Mouse (Mus musculus) adrenal gland (tissue): ENCODE measurements around the gene Taf5.

Source experiments
- intact Hi-C: fragments of 180-260 bp; cut with DNase I; formaldehyde crosslinking; loops from one replicate; pipeline ENCODE4 v1.15.1; 2025
- long read RNA-seq, 2 experiments: library from polyadenylated mRNA; unstranded; transcript quantifications; one replicate each; pipeline ENCODE4 v2.0.0; 2020; ENCODE audit warnings: borderline replicate concordance in 1 of 2; ENCODE audit not compliant: insufficient replicate concordance in 1 of 2

Gene Taf5
- long read RNA-seq, experiment 1, result 0 reads
- long read RNA-seq, experiment 2, partial matches to known transcripts, result 2 of 2 reads
- long read RNA-seq, experiment 2, other reads (novel, unspliced or antisense), result 0 of 2 reads

- intact Hi-C loops, result loop anchor here (5.0 kb wide), 1 partner anchor 100 kb away; no protein-coding TSS in a partner anchor
Measured at GRCm38 (mm10) chr19:47067096-47067882, at the start of gene Taf5. Taf5 (plus strand) TSS chr19:47067746.

- intact Hi-C loops, result no loop called here
Measured at GRCm38 (mm10) chr19:47017831-47018230, 49.7 kb upstream of the Taf5 start.

- intact Hi-C loops, result no loop called here
Measured at GRCm38 (mm10) chr19:47018330-47018729, 49.2 kb upstream of the Taf5 start.

- intact Hi-C loops, result no loop called here
Measured at GRCm38 (mm10) chr19:47019326-47019725, 48.2 kb upstream of the Taf5 start.

DNA sequence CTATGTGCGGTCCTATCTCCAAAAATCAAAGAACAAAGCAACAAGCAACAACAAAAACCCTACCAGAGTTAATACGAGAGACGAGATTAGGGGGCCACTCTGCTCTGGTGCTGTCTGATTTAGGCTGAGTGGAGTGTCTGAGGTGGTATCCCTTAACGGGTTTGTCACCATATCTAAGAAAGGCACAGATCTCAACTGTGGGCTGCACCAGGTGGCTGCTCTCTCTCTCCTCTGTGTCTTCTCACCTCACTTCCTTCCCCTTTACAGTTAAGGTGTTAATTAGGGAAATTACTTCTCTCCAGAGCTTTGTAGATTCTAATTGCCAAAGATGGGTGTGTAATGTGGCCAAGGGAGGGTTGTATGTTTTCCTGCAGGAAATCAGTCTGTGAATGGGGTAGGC, 44.8 kb upstream of the Taf5 start:
- intact Hi-C loops, result no loop called here

GRCm38 (mm10) chr19:47023546-47023945, 44.0 kb upstream of the Taf5 start:
- intact Hi-C loops, result no loop called here

DNA sequence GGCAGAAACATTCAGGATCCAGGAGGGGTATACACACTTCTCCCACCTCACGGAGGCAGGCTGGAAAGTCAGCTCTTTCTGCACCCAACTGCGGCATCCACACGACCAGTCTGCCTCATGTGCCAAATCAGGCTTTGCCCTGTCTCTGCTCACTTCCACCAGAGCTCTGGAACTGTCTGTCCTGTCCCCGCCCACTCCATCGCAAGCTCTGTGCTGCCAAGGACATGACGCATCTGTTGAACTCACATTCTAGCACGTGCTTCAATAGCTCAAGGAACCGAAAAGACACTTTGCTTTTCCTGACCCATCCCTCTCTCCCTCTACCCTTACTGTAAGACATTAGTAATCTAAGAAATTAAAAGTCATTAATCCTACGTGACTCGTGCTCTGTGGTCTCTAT, 42.6 kb upstream of the Taf5 start:
- intact Hi-C loops, result no loop called here

- intact Hi-C loops, result no loop called here
Measured at GRCm38 (mm10) chr19:47026513-47026912, 41.0 kb upstream of the Taf5 start.

DNA sequence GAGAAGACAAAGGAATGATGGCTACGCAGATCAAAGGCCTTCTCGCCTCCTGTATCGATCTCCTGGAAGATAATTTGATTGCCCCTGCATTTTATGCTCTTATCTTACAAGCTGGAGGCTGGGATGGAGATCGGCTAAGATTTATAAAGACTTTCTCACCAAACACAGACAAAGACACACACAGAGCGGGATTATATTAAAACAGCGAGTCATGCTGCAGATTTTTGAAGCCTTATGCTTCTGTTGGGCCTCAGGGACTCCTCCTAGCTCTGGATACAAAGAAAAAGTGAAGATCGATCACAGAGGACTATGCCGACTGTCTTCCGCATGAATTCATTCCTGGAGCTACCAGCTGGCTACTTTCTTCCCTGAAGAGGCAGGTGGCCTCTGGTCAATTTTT, 37.8 kb upstream of the Taf5 start:
- intact Hi-C loops, result no loop called here

- intact Hi-C loops, result no loop called here
Measured at GRCm38 (mm10) chr19:47031770-47032169, 35.8 kb upstream of the Taf5 start.

DNA sequence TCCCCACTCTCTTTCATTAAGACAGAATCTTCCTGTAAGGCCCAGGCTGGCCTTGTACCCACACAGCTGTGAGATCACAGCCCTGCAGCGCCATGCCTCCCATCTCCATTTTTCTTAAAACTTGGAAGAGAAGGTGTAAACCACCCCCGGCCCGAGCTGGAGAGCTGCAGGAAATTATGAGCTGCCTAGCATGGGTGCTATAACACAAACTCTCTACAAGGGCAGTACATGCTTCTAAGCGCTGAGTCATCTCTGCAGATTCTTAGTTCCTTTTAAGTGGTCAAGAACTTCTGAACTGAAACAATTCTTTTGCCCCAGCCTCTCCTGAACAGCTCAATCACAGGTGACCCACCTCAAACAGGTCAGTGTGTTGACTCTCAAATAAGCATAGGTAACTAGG, 32.6 kb upstream of the Taf5 start:
- intact Hi-C loops, result no loop called here

DNA sequence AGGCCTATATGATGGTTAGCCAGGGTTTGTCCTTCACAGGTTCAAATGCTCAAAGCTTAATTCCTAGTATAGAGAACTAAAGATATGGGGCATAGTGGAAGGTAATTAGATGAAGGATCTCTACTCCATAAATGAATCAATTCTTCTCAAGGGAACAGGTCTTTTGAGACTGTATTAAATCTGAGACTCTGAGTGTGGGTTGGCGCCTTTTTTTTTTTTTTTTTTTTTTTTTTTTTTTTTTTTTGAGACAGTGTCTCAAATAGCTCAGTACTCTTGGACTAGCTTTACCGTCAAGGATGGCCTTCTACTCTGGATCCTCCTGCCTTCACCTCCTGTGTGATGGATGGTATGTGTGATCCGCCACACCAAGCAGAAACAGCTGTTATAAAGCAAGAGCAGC, 30.9 kb upstream of the Taf5 start:
- intact Hi-C loops, result no loop called here

DNA sequence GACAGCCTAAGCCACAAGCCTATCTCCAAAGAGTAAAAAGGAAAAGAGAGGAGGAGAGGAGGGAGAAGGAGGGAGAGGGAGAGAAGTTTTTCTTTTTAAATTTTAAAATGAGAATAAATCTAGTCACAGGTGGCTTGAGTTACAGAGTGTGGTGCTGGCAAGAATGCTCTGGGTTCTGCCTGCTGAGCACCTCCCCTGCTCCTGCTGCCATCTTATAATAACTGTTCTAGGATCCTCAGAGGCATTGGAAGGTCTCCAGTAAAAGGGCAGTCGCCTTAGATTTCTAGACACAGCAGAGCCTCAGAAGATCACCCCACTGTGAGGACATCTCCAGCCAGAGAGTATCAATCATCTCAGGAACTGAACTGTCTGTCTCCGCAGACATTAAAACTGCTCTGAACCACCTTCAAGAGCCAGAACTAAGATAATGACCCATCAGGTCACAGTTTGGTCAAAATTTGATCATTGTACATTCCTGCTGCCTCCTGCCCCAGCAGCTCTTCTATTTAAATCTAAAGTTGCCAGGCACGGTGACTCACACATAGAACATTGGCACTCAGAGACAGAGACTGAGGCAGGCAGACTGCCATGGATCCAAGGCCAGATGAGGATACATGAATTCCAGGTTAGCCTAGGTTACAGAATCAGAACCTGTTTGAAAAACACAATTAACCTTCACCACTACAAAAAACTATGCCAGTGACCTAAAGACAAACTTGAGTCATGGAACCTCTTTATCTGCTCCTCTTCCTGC, 26.6 kb upstream of the Taf5 start:
- intact Hi-C loops, result loop anchor here (5.0 kb wide), 1 partner anchor 164 kb away; no protein-coding TSS in a partner anchor

GRCm38 (mm10) chr19:47043608-47044007, 23.9 kb upstream of the Taf5 start:
- intact Hi-C loops, result loop anchor here (5.0 kb wide), 1 partner anchor 166 kb away; no protein-coding TSS in a partner anchor

- intact Hi-C loops, result no loop called here
Measured at GRCm38 (mm10) chr19:47046343-47046742, 21.2 kb upstream of the Taf5 start.

DNA sequence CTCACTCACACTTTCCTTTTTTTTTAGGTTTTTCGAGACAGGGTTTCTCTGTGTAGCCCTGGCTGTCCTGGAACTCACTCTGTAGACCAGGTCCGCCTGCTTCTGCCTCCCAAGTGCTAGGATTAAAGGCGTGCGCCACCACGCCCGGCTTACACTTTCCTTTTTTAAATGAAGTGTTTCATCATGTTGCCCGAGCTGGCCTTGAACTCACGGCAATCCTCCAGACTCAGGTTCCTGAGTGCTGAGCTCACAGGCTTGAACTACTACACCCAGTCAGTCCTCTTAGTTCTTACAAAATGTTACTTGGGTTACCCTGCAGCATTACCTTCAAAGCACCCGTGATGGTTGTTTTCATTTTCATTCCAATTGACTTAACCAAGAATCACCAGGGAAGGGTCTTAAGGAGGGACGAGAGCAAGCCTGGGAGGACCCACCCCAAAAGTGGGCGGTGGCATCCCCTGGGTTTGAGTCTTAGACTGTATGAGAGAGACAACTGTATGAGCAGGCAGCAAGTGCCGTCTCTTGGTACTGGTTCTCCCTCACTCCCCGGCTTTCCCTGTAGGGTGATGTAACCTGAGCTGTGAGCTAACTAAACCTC, 20.2 kb upstream of the Taf5 start:
- intact Hi-C loops, result no loop called here

GRCm38 (mm10) chr19:47049061-47049460, 18.5 kb upstream of the Taf5 start:
- intact Hi-C loops, result no loop called here

DNA sequence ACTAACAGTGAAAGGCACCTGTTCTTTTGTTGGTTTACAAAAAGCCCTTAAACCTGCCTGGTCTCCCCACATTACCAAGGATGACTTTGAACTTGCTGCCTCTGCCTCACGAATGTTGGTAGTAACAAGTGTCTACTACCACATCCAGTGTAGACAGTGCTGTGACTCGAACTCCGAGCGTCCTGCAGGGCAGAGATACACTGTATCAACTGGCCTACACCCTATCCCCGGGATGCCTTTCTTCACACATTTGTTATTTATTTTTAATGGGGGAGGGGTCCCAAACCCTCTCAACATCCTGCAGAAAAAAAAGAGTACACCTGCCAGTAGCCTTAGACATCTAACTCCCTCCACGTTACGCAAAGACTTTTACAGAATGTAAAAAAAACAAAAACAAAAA, 17.7 kb upstream of the Taf5 start:
- intact Hi-C loops, result no loop called here

DNA sequence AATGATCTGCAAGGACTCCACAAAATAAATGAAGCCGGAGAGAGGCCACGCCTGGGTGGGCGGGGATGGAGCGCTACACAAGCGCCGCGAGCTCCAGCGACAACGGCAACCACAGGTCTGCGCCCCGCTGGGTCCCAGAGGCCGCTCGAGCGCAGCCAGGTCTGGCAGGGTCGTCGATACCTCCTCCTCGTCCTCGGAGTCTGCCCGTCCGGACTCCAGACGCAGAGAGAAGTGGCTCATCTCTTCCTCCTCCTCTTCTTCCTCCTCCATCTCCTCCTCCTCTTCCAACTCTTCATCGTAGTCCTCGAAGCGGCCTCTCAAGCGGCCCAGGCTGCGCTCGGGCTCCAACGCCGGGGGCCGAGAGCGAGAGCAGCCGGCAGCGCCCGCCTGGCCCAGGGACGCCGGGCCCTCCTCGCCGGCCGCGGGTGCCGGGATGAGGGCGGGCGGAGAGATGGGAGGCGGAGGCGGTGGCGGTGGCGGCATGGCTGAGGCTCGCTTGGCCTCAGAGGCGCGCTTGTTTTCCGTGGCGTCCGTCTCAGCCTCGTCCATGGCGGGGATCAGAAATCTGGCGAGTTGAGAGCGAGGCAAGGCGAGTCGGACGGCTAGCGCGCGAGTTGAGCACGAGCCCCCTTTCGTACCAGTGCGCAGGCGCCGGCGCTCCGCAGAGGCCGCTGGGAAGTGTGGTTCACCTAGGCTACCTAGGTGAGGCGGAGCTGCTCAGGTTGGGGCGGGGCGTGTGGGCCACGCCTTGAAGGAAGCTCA, 17.1 kb upstream of the Taf5 start, which contains the start of gene Pcgf6:
TSS of gene Pcgf6 (minus strand) at position 636 of the 762 bp plus-strand sequence.
- intact Hi-C loops, result no loop called here

DNA sequence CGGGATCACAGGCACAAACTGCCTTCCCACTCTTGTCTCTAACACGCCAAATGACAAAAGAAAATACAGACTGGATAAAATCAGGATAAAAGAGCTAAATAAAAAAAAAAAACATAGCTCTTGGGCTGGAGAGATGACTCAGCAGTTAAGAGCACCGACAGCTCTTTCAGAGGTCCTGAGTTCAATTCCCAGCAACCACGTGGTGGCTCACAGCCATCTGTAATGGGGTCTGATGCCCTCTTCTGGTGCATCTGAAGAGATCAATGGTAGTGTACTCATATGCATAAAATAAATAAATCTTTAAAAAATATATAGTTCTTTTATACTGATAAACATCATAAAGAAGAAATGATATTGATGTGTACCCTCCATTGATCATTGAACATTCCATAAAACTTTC, 14.6 kb upstream of the Taf5 start:
- intact Hi-C loops, result no loop called here

- intact Hi-C loops, result no loop called here
Measured at GRCm38 (mm10) chr19:47053471-47053870, 14.1 kb upstream of the Taf5 start.
